Mouse (Mus musculus): ENCODE data around the gene Miip.
A peak's percentile ranks its signal among the peaks of the same experiment; 100 is the strongest.
"Not testable (repeated sequence)": the region's sequence is repeated elsewhere in the genome, so short reads cannot be mapped to it uniquely, and the experiment has no call there.

Miip gene

DNA sequence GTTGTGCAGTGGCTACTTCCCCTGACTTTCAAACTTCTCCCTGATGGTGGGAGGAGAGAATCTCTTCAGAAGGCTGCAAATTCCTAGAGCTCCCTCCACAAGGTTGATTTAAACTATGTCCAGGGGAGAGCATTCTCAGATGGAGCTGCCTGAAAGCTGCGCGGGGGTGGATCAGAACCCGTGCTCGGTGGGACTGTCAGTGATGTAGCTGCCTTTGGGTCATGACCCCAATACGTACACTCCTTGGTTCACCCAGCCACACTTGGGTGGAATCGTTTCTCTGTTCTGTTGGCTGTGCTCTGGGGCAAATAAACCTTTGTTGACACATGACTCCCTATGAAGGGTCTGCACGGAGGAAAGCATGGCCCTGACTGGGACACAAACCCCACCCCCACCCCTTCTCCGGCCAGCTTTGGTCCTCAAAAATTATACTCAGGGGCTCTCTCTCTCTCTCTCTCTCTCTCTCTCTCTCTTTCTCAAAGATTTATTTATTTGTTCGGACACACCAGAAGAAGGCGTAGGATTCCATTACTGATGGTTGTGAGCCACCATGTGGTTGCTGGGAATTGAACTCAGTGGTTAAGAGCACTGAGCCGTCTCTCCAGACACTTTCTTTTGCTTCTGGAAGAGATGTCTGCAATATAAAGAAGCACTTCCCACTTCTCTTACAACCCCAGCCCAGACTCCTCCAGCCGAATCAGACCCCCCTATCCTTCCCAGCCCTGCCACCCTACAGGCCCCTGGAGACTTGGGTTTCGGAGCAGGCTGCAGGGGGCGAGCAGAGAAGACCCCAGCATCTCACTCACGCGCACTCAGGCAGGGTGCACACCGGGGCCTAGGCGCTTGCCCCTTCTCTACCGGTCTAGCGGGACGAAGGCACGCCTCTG lies 810 bp downstream of the Miip start:
- DNase-seq, result no peak

DNA sequence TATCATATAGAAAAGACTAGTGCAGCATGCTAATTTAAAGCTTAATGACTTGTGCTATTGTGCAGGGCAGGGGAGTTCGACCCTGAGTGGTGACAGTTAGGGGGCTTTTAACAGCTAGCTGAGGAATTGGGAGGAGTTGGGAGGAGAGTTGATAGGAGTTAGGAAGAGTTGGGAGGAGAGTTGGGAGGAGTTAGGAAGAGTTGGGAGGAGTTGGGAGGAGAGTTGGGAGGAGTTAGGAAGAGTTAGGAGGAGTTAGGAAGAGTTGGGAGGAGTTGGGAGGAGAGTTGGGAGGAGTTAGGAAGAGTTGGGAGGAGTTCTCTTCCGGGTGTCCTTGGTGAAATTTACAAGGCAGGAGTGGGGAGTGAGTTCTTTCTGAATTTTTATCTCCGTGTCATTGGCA lies 1.8 kb downstream of the Miip start:
- not testable (repeated sequence) for DNase-seq

DNA sequence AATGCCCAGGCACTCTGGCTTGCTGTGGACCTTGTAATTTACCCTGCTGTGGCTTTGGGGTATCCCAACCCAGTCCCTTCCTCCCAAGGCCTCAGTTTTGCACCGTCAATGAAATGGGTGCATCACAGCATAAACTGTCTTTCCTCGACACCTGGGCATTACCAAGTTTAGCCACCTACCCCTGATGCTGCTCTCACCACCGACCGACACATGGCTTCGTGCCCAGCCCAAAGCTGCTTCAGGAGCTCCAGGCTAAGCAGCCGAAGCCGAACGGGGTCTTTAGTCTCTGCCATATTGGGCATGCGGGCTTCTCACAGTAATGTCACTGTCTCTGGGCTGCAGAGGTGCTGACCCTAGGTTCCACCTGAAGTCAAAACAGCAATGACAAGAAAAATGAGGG lies 2.6 kb downstream of the Miip start:
- DNase-seq, result no peak

DNA sequence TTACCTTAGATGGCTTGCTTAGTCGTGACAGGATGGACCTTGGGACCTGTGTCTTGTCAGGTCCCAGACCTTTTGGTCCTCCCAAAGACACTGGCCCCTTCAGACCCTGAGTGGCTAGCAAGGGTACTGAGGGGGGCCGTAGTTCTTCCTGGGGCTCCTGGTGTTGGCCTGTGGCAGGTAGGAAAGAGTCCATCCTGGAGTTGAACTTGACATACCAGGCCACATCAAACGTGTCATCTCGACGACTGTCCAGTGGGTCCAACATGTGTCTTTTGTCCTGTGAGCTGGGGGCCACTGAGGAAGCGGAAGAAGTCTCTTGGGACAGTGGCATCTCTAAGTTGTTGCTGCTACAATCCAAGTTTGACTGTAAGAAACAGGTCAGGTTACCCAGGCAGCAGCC lies 3.0 kb downstream of the Miip start:
- DNase-seq, result no peak

DNA sequence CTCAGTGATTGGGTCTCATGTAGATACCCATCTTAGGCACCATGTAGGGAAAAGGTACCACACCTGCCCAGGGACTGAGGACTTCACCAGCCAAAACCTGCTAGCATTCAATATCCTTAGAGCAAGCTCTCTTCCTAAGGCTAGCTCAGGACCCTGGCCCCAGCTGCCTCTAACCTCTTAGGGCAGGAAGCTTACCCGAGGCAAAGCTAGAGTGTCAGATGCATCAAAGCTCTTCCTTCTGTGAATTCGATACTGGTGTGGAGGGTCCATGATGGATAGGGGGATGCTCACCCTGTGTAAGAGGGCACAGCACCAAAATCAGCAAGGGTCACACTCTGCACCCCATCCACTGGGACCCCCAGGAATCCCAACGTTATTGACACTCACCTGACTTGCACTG lies 6.6 kb downstream of the Miip start:
- no peak for DNase-seq

DNA sequence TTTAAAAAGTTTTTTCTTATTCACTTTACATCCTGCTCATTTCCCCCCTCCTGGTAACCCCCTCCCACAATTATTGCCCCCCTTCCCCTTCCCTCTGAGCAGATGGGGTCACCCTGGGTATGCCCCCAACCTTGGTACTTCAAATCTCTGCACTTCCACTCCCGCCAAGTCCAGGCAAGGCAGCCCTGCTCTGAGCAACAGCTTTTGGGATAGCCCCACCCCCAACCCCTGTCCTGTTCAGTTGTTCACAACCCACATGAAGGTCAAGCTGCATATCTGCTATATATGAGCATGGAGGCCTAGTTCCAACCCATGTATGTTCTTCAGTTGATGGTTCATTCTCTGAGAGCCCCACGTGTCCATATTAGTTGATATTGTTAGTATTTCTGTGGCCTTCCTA lies 17.8 kb downstream of the Miip start:
- no peak for DNase-seq

DNA sequence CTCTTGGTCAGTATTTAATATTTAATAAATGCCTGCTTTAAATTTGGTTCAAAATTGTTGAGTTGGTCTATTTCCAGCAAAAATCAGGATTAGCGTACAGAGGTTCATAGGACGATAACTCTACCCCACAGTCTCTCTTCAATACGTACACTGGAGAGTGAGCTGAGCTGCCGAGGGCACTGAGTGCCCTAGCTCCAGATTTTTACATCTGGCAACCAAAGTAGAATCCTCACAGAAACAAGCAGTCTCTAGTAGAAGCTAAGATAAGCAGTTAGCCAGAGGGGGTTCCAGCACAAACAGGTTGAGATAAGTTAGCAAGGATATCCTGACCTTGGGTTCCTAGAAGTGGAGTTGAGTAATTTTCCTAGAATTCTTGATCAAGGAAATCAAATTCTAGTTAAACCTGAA lies 20.0 kb downstream of the Miip start:
- DNase-seq, result no peak

DNA sequence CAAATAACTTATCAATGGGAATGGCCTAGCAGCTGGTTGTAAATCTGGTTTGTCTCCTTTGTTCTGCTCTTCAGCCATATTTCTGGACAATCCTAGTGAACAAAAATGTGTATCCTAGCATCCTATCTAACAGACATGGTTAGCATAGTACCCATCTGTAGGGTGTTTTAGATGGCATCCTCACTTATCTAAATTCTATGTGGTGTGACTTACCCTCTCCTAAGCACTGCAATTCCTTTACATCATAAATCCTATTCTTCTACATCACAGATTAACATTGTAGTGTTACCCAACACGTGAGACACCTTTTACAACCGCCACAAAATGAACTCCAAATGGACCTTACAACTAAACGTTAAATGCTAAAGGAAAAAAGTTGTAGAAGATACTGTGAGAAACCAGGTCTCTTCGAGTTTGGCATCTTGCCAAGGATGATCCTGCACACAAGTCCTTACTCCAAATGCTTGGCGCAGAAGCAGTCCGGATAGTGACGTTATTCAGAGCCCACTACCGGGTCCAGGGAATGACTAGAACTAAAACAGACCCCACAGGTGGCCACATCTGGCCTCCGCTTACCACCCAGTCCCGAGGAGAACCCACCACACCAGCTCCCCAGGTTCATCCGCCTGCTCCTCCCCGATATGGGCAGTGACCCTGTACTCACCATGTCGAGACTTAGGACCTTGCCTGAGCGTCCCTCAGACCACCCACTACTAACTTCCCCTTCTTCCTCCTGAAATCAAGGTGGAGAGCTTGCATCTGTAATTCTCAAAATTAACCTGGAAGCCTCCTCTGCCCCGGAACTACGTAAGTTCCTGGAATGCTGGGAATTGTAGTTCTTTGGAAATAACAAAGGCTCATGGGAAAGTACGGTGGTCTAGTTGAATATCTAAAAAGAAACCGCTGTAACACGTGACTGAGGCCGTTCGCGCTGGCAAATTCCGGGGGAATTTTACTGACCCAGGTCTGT lies 20.7 kb downstream of the Miip start, which contains the start of gene Zfp933:
Zfp933 (minus strand) TSS at position 753 of the 970 bp plus-strand sequence.
- peak; percentile 48 to 75 for DNase-seq

DNA sequence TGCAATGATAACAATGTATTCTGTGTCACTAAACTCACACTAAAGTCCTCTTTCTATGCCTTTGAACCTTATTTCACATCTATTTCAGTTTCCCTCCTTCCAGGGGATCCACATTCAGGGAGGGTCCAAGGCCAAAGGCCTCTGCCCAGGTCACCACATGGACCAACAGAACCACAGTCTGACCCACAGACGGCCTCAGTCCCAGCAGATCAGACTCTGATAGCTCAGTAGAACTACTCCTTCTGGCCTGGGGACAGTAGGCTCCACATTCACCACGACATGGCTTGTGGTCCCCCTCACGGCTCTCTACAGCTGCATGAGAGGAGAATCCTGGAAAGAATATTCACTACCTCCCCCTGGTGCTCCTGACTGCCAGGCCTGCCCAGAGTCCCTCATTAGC lies 25.7 kb downstream of the Miip start:
- no peak for DNase-seq

DNA sequence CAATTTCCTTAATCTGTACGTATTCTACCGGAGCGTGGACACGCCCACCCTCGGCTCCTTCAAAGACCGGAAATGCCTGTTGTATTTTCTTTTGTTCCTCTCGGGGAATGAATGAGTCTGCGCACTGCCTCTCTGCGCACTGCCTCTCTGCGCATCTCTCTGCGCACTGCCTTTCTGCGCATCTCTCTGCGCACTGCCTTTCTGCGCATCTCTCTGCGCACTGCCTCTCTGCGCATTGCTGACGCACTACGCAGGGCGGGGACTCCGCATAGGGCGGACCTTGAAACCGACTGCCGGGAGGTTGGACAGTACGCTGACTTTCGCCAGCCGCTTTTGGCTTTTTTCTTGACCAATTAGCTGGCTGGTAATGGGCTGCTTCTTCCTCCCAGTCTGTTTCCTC lies 29.3 kb downstream of the Miip start:
- peak in 1 of 2 experiments; percentile 34 for DNase-seq

DNA sequence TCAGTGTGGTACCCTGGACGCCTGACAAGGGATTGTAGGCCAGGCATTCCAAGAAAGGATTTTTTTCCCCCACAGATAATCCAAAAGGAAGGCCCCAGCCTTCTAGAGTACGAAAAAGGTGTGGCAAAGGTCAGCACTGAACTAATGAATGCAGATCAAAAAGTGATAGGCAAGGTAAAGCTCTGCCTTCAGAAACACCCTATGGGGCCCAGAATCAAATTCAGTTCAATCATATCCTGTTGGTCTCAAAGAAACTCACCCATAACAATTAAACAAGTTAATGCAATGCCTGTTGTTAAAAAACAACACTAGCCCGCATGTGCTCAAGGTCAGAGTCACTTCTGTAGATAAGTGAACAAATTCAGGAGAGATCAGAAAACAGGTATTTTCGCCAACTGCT lies 44.2 kb downstream of the Miip start:
- DNase-seq, result no peak

DNA sequence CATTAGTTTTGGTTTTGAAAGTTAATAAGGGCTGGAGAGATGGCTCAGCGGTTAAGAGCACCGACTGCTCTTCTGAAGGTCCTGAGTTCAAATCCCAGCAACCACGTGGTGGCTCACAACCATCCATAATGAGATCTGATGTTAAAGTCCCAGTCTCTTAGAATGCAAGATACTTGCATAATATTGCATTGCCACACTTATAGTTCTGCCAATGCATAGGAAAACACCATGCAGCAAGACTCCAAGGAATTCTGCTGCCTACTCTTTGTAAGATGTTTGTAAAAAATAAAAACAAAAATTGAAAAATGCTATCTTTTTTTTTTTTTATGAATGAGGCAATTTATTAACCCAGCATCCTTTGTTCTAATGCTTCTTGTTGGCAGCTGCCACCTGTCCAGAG lies 47.2 kb downstream of the Miip start:
- DNase-seq, result not testable (repeated sequence)

DNA sequence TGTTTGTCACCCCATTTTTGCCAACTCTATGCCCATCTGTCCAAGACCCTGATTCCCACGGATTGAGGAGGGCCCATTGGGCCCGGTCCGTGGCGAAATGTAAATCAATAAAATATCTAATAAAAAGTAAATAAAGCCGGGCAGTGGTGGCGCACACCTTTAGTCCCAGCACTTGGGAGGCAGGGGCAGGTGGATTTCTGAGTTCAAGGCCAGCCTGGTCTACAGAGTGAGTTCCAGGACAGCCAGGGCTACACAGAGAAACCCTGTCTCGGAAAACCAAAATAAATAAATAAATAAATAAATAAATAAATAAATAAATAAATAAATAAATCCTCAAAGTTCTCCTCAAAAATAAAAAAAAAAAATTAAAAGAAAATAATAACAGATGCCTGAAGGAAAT lies 49.0 kb downstream of the Miip start:
- not testable (repeated sequence) for DNase-seq

DNA sequence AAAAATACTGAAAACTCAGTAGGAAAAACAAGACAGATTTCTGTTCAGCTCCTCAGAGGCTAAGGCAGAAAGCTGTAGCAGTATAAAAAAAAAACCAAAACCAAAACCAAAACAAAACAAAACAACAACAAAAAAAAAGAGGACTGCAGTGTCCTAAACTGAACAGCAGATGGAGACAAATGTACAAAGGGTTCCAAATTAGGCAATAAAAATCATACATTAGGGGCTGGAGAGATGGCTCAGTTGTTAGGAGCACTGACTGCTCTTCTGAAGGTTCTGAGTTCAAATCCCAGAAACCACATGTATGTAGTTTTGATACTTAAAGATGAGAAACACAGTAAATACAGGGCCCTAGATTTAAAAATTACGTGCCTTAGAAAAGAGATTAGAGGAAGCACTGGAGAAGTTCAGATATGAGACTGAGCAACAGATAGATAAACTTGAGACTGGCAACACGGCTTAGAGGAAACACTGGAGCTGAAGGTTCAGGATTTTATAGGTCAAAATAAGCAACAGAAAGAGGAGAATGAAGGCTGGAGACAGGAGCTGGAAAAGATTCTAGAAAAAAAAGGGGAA lies 53.9 kb downstream of the Miip start:
- DNase-seq, result no peak

DNA sequence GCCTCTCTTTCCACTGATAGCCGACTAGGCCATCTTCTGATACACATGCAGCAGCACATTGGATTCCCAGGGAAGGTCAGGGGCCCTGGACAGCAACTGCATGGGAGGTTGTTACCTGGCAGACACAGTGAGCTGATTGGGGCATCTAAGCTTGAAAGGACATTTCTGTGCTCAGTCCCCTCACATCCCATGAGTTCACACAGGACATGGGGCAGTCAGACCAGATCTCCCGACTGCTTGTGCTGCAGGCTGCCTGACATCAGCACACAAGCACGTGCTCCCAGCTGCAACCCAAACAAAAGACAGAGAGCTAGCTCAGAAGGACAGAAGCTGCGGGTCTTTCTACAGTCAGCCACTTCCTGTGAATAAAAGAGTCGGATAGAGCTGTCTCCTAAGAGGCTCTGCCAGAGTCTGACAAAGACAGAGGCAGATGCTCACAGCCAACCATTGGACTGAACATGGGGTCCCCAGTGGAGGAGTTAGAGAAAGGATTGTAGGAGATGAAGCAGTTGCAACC lies 55.3 kb downstream of the Miip start:
- no peak for DNase-seq

Measured in cerebellum, postnatal 36 days (tissue).